Mouse (Mus musculus) kidney, postnatal 4 days (tissue): ENCODE results near the gene Vcpkmt.
A peak's percentile ranks its signal among the peaks of the same experiment; 100 is the strongest.
"Not testable (repeated sequence)": the region's sequence is repeated elsewhere in the genome, so short reads cannot be mapped to it uniquely, and the experiment has no call there.

Experiments used
- DNase-seq, 2 experiments: peaks; one replicate each; pipeline ENCODE4 v3.0.0; 2021; ENCODE audit warnings: mixed read lengths in 2 of 2

The Vcpkmt gene

GRCm38 (mm10) chr12:69582613-69583269 is at the start of gene Vcpkmt:
Gene Vcpkmt, minus strand, starts transcription at chr12:69583028.
- peak; percentile 92 to 94 for DNase-seq

GRCm38 (mm10) chr12:69618590-69618989 is 35.8 kb upstream of the Vcpkmt start:
- not testable (repeated sequence) for DNase-seq

- DNase-seq, result no peak
Measured at GRCm38 (mm10) chr12:69604367-69604766, 21.5 kb upstream of the Vcpkmt start.

- DNase-seq, result no peak
Measured at GRCm38 (mm10) chr12:69597446-69597845, 14.6 kb upstream of the Vcpkmt start.

GRCm38 (mm10) chr12:69593130-69593529 is 10.3 kb upstream of the Vcpkmt start:
- no peak for DNase-seq

- DNase-seq, result no peak
Measured at GRCm38 (mm10) chr12:69583270-69583629, 422 bp upstream of the Vcpkmt start.

GRCm38 (mm10) chr12:69582216-69582612 is 614 bp downstream of the Vcpkmt start:
- DNase-seq, result no peak

- no peak for DNase-seq
Measured at GRCm38 (mm10) chr12:69579623-69580022, 3.2 kb downstream of the Vcpkmt start.

GRCm38 (mm10) chr12:69576120-69576627 is 6.7 kb downstream of the Vcpkmt start:
- no peak for DNase-seq

GRCm38 (mm10) chr12:69573916-69574881 is 8.6 kb downstream of the Vcpkmt start:
- peak; percentile 81 to 87 for DNase-seq

- no peak for DNase-seq
Measured at GRCm38 (mm10) chr12:69573271-69573670, 9.6 kb downstream of the Vcpkmt start.

- DNase-seq, result no peak
Measured at GRCm38 (mm10) chr12:69569926-69570325, 12.9 kb downstream of the Vcpkmt start.

- no peak for DNase-seq
Measured at GRCm38 (mm10) chr12:69568266-69568665, 14.6 kb downstream of the Vcpkmt start.

GRCm38 (mm10) chr12:69561006-69561405 is 21.8 kb downstream of the Vcpkmt start:
- DNase-seq, result not testable (repeated sequence)

GRCm38 (mm10) chr12:69556221-69556861 is 26.5 kb downstream of the Vcpkmt start:
- DNase-seq, result peak; percentile 32 to 57

GRCm38 (mm10) chr12:69545456-69546178 is 37.2 kb downstream of the Vcpkmt start:
- no peak for DNase-seq

GRCm38 (mm10) chr12:69544994-69545393 is 37.8 kb downstream of the Vcpkmt start:
- DNase-seq, result no peak

- DNase-seq, result no peak
Measured at GRCm38 (mm10) chr12:69544562-69544961, 38.3 kb downstream of the Vcpkmt start.

GRCm38 (mm10) chr12:69542376-69542775 is 40.5 kb downstream of the Vcpkmt start:
- DNase-seq, result no peak

GRCm38 (mm10) chr12:69541663-69542062 is 41.2 kb downstream of the Vcpkmt start:
- DNase-seq, result peak in 1 of 2 experiments; percentile 47

- no peak for DNase-seq
Measured at GRCm38 (mm10) chr12:69539353-69539752, 43.5 kb downstream of the Vcpkmt start.

GRCm38 (mm10) chr12:69538362-69538950 is 44.4 kb downstream of the Vcpkmt start:
- DNase-seq, result no peak
